Mouse (Mus musculus) cerebellum, adult 9-11 months (tissue): ENCODE measurements at regions not wholly inside any gene's neighbourhood (a gene's known extent, or its start where the extent isn't known, plus 50 kb on each side); places are given as distances from the start of the nearest gene placed in this dataset.

Experiments
- DNase-seq: peaks from one replicate; pipeline ENCODE4 v3.0.0; 2022

DNA sequence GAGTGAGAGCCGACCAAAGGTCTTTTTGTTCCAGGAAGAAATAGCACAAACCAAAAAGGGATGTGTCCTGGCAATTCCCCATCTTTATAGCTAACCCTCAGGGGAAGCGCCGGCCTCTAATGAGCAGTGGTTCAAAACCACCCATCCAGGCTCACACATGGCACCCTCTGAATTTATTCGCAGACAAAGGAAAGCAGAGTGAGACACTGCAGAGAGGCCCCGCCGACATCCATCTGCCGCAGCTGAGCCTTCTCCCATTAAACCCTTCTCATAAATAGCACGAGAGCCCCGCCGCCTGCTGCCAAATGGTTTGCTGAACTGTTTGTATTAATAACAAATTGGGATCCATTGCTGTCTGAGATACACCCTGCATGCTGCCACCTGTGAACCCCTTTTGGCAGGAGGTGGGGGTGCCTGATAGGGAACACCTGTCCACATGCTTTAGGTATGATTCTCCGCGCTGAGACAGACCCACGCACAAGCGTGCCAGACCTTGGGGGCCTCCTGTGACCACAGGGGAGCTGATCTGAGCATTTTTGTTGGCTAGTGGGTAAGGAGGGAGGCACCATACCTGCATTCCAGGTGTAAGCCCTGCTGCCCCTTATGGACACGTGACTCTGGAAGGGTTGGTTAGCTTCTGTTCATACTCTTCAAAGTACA lies 422.6 kb upstream of the Castor2 start:
- peak; percentile 44 for DNase-seq

DNA sequence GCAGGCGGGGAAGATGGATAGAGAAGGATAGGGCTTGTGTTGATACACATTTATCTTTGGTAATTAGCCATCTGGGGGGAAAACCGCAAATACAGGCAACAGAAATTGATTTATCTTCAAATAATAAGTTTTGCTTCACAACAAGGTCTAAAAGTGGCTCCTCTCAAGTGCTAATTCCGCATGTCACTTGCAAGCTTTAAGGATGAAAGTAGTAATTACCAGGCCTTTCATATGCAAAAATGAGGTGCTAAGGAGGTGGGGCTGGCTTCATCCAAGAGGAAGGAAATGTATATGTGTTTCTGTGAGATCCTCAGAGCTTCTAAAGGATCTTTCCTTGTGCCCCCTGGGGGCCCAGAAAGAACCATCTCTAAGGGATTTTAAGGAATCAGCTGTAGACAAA lies 423.9 kb upstream of the Castor2 start:
- DNase-seq = no peak

DNA sequence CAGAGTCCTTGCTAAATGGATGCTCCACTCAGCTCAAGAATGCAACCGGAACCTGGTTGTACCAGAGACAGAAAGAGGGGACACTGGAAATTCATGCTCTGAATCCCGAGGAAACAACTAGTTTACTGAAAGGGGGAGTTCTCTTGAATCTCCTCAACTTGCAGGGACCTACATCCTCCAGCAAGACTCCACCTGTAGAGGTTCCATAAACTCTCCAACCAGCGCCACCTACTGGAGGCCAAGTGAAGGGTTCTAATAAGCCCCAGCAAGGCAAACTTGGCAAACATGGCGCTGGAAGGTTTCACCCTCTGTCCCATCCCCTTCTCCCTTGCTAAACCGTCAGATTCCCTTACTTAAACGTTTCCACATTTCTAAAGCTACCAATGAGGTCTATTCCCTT lies 433.0 kb upstream of the Castor2 start:
- peak; percentile 50 for DNase-seq

DNA sequence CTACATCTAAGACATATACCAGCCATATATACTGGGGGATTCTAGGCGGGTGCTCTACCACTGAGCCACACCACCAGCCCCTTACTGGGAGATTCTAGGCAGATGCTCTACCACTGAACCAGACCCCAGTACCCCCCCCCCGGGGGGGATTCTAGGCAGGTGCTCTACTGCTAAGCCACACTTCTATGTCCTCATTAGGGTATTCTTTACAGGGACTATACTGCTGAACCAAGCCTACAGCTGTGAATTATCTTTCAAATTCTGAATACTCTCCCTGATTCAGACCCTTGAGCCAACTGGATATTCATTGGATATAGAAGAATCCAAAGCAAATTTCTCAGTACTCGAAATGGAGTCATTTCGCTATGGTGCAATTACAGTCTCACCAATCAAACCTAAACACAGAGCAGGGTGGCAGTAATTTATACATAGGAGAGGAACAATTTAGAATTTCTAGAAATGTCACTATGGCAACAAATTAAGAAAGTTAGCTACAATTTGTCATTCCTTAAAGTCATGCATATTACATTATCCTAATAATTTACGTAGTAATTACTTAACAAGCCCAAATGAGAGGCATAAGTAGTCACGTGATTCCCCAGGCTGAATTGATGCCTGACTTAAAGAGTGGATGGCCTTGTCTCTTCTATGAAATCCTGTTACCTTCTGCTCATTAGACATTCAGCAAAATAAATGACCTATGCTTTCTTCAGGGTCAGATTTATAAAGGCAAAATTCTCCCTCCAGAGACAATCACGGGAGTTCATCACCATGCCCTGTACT lies 436.8 kb upstream of the Castor2 start:
- DNase-seq = no peak

DNA sequence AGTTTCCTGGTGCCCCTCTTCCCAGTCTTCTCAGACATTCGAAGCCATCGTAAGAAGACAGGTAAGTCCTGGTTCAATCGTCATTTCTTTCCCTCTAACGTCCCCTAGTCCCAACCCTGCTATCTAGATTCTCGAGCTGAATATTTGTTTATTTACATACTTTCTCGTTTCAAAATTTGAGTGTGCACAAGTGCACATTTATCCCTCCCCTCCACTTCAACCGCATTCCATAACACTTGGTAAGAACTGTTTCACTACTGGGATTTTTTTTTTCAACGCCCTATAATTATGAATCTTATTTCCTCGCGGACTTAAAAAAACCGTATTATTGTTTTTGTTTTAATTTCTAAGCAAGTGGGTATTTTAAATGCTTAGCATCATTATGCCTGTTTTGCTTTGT lies 439.2 kb upstream of the Castor2 start:
- DNase-seq = no peak

DNA sequence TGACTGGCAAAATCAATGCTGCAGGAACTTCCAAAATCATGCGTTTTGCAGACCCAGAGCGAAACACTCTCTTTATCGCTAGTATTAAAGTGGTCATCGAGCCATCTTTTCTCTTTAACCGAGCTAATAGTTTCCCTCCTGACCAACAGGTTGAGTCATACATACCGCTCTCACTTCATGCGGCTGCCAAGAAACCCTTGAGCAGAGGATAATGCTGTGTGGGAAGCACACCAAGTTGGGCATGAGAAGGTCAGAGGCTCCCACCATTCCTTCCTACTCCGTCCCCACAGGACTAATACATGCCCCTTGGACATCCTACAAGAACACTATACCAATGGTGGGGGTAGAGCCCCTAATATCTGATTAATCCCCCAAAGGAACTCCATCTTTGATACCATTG lies 442.7 kb upstream of the Castor2 start:
- no peak for DNase-seq

DNA sequence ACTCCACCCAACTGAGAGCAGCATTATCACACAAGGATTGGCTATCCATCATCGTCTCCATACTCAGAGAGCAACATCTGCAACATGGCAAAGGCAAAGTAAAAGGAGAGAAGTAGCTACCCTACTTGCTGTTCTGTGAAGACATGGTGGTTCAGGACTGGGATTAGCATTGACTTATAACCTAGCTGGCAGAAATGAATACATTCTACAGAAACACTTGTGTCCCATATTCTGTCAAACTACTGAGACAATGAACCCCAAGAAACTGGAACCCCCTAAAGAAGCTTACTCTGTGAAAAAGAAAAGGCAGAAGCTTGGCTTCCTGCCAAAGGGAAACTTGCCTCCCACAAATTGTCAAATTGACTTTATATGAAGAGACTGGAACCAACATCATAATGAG lies 446.1 kb upstream of the Castor2 start:
- no peak for DNase-seq

DNA sequence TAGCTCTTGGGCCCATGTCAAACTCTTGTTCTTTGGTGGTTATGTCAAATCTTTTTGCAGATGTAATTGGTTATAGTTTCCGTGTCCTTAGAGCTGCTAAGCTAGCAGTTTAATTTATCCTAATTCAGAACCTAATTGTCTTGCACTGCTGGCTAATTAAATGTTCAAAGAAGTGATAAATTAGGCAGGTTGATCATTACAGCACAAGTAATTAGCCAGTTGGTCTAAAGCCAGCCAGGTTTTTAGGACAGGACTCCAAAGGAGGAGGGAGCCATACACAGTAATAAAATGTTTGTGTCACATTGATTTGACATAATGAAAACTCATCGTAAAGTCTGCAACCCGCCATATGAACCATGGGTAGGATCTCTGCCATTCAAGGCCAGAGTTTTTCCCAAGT lies 449.3 kb upstream of the Castor2 start:
- no peak for DNase-seq

DNA sequence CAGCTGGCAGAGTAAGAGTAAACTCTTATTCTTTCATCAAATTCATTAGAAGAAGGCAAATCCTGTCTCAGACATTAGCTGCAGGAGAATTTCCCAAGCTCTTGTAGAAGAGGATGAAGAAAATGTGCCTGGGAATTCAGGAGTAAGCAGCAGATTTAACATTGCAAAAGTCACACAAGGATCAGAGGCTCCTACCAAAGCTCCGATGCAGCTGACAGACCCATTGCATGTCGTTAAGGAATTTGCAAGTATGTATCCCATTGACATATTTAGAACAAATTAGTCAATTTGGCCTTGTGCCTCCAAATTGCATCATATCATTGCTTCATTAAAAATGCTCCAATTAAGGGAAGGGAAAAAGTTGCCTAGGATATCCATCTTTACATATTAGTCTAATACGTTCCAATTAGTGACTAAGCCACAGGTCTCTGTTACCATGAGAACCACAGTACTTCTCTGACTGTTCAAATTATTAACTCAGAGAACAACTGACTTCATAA lies 453.8 kb upstream of the Castor2 start:
- DNase-seq = no peak

DNA sequence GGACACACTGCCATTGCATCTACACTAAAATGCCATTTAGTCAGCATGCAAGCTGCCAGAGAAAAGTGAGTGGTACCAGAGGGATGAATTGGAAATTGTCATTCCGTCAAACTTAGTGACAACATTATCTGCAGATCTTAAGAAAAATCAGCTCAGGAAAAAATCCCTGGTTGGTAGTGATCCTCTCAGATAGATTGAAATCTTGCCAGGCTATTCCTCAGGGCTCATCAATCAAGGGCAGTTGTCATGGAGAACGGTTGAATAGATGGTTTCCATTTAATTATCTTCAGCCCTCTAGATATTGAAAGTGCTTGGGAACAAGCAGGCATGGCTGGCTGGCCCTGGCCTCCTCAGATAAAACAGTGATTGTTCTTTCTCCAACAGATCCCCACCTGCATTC lies 456.2 kb upstream of the Castor2 start:
- DNase-seq = no peak

DNA sequence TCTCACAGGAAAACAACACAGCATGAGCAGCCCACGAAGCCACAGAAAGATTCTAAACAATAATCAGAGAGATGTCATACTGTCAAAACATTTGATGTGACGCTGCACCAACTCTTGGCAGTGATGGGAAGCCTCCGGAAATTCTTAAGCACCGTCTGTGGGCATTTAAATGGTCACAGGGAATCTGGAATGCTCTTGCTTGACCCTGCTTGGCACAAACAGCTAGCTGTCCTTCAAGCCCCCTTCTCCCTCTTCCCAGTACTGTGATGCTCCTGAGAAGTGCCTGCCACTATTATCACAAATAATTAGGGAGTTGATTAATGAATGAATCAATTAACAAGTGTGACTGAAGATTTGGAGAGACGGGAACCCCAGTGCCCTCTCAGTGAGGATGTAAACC lies 465.0 kb upstream of the Castor2 start:
- no peak for DNase-seq

DNA sequence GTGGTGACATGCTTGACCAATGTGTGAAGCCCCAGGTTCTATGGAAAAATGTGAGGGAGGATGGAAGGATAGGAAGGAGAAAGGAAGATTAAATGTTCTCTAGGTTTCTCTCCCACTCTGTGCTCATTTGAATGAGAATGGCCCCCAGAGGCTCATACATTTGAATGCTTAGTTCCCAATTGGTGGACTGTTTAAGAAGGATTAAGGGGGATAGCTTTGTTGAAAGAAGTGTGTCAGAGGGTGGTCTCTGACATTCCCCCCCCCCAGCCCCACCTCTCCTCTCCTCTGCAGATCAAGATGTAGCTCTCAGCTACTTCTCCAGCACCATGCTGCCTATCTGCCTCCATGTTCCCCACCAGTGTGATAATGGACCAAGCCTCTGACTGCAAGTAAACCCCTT lies 467.7 kb upstream of the Castor2 start:
- no peak for DNase-seq

DNA sequence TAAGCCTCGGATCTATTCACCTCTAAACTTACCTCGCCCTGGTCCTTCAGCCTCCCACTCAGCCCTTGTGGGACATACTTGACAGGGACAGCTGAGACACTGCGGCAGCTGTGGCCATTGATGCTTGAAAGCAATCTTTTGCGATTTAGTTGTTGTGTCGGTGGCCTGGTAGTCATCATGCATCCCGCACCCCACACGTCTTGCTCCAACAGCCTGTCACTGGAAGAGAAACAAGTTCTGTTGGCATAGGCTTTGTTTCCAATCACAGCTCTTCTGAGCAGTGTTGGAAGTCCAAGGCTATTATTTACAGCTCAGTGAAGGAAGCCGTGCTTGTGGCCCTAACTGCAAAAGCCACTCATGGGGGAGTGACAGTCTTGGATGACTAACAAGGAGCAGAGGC lies 480.2 kb upstream of the Castor2 start:
- DNase-seq = no peak

DNA sequence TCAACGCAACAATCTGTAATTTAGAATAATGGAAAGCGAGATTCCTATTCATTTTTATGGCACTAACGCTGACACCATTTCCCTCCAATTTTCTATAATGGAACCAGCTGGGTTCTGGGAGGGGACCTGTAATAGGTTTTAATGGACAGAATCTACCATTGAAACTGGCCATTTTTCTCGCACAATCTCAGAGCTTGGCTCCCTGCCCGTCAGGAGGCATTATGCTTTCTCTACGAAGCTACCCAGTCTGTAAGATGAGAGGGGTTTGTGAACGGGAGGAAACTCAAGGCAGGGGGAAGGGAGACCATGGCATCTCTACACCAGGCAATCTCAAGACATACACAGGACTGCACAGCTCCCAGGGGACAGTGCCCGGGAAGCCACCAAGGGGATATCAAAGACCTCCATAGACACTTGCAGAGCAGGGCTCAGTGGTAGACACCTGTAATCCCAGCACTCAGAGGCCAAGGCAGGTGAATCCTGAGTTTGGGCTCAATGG lies 498.2 kb upstream of the Castor2 start:
- no peak for DNase-seq

DNA sequence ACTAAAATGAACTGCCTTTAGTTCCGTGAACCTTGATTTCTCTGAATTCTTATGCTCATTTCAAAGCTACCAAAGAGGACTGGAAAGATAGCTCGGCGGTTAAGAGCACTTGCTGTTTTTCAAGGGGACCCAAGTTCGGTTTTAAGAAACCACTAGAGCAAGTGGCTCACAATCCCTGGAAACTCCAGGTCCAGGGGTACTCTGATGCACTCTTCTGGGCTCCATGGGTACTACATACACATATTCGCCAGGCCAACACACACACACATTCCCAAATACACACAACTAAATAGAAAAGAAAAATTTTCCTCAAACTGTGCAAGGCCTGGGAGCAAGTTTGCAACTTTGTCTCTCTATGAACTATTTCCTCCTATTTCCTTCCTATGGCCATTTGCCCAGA lies 498.9 kb upstream of the Castor2 start:
- no peak for DNase-seq

DNA sequence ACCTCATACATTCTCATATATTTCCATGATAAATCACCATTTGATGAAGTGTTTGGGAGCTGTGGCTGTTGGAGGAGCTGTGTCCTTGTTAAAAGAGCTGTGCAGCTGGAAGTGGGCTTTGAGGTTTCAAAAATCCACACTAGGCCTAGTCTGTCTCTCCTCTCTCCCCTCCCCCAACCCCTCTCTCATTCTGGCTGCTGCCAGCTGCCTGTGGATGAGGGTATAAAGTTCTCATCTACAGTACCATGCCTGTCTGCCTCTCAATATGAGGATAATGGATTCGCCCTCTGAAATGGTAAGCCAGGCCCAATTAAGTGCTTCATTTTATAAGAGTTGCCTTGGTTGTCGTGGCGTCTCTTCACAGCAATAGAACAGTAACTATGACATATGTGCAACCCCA lies 501.4 kb upstream of the Castor2 start:
- DNase-seq = no peak

DNA sequence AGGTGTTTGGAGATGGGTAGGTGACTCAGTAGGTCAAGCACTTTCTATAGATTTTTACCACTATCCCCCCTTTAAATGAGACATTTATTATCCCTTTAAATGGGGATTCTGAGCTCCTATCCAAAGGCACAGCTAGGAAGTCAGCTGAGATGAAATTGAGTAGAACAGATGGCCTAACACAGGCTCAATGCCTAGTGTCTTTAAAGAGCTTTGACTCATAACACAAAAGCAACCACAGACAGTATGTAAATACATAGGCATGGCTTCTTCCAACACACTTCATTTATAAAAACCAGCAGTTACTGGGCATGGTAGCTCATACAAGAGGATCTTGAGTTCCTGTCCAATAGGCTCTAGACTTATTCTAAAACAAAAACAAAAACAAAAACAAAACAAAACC lies 513.0 kb upstream of the Castor2 start:
- no peak for DNase-seq

DNA sequence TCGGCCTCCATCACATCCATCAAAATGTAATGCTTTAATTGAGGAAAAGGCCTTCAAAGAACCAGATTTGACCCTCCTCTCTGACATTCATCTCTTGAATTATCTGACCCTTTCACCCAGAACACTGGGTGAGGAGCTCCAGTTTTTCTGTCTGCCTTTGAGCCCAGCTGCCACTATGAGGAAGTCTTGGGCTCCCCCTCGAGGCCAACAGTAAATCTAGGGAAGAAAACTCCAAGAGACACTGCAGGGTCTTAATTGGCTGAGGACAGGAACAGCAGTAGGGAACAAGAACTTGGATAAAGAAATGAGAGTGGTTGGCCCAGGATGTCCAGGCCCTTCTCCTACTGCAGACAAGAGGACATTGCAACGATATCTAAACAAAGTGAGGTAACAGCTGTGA lies 514.3 kb upstream of the Castor2 start:
- peak; percentile 45 for DNase-seq

DNA sequence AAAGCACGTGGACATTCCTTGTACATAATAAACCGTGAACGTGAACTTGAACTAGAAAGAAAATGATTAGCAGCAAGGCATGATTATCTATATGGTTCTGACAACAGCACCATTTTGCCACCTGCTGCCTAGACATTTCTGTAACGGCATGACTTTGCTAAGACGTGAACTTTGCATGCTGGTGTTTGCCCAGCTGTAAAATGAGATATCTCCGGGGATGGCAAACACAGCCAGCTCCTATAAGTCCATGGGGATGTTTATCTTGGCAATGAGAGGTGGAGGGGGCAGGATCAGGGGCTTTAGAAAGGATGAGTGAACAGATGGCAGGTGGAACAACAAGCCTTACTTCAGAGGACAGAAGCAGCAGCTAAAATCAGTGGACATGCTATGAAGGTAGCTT lies 522.9 kb upstream of the Castor2 start:
- DNase-seq = no peak

DNA sequence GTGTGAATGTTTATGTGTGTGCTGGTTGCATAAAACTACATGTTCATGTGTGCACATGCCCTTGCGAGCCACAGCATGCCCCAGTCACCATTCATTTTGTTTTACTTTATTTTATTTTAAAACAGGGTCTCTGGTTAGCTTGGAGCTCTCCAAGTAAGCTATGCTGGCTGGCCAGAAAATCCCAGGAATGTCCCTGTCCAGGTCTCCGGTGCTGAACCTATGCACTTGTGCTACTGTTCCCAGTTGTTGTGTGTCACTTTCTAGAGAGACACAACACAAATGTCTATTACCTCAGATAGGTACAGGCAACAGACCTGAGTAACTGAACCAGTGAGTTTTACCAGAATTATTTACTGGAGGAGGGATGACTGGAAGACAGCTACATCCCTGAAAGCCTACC lies 530.4 kb upstream of the Castor2 start:
- DNase-seq = no peak

DNA sequence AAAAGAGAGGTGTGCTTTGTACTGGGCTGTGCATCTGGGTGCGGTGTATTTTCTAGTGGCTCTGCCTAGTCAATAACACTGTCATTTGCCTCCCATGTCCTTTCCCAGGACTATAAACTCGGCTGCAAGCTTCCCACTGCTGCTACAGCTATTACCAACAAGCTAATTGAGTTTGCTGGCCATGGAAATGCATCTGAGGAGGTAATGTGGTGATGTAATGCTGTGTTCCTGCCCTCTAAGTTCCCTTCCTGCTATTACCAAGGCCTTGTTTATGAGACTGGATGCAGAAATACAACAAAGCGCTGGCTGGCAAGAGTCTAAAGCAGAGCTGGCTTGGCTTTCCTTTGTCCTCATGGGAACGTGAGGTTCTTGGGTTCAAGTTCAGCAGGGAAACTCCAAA lies 533.0 kb upstream of the Castor2 start:
- DNase-seq = no peak

DNA sequence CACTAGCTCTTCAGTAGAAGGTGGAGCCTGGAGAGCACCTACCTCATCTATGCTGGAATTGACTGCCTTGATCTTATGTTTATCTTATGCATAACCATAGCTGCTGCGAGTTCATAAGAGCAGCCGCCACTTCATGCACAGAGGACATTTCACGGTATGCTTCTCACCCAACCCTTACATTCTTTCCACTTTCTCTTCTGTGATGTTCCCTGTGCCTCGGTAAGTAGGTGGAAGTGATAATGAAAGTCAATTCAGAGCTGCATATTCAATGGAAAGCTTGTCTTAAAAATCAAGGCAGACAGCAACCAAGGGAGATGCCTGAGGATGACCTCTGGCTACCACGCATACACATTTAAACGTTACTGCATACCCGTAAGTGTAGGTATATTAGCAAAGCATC lies 548.9 kb upstream of the Castor2 start:
- no peak for DNase-seq

DNA sequence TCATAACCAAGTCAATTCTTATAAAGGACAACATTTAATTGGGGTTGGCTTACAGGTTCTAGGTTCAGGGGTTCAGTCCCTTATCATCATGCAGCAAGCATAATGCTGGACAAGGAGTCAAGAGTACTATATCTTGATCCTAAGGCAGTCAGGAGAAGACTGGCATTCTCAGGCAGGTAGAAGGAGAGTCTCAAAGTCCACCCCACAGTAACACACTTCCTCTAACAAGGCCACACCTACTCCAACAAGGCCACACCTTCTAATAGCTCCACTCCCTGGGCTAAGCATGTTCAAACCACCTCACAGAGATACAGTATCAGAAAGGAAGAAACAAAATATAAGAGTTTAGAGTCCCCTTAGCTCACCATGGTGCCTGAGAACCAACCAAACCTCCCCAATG lies 557.3 kb upstream of the Castor2 start:
- DNase-seq = no peak

DNA sequence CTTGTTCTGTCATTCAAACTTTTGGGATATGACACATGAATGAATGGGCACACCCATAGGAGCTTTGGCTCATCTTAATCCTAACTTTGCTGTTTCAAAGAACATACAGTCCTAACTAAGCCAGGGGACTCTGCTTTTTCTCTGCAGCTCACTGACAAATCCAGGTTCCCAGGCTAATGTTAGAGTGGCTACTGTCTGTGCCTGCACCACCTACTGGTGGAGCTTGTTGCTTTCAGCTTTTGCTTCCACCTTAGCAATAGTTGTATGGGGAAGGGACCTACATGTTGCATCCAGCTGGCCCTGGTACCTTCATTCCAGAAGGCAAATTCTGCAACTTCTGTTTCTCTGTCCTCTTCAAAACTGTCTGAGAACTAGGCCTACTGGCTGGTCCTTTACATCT lies 566.8 kb upstream of the Castor2 start:
- no peak for DNase-seq

DNA sequence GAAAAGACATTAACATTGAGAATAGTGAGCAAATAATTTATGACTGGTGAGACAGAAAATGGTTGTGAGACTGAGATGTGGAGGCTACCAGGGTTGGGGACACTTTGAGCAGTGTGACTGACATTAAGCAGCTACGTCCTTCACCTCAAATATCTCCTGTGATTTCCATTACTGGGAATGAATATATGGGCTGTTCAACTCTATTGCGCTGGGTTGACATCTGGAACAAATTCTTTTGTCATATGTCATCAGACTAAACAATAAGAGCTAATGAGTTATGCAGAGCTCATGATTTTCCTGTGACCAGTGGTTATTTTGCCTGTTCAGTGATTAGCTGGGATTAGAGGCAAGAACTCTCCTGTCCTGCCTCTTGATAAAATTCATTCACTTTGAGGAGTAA lies 593.9 kb upstream of the Castor2 start:
- no peak for DNase-seq
